19 mouse cellular contexts compared by ENCODE assay signal in genomic region chr14:18486132-18486800, GRCm38 (mm10).
DNase-seq lines count a peak whose midpoint lies in the region; ATAC-seq lines count a peak whose summit lies in the region.
"Had no signal": no experiment of that assay in that cellular context is flagged by ENCODE, and none has a peak within 500 bp of the region (broad histone marks: within the 10 kb centered on the region; RNA-seq: fewer than 3 reads in every experiment).

No protein-coding gene starts in this region.

- no peaks in the 10 kb centered on the region for H3K9me3 ChIP-seq in heart, embryonic 11.5 days (replicated peaks; ENCODE audit: control insufficient read depth, low read length)
- H3K9me3 ChIP-seq in forebrain, embryonic 12.5 days = no peaks in the 10 kb centered on the region
- no peaks in the 10 kb centered on the region for H3K9me3 ChIP-seq in neural tube, embryonic 15.5 days (replicated peaks)
- H3K9me3 ChIP-seq: embryonic facial prominence, embryonic 10.5 days; hindbrain, embryonic 15.5 days; liver, embryonic 13.5 days; midbrain, embryonic 12.5 days had no signal

- no peak for ATAC-seq in heart, embryonic 11.5 days (replicated peaks; ENCODE audit: insufficient number of reproducible peaks, low FRiP score, low TSS enrichment)
- ATAC-seq in forebrain, embryonic 12.5 days (ENCODE audit: low FRiP score) = peak; percentile 41; the same call in 1 of the 2 replicates
- ATAC-seq in neural tube, embryonic 15.5 days (ENCODE audit: low FRiP score) = peak; percentile 65
- ATAC-seq: CD4-positive, CD25-positive, alpha-beta regulatory T cell, adult 4 months; intestine, embryonic 16.5 days had no signal

- intact Hi-C loops in left cerebral cortex, postnatal 25 days (cut with DNase I) = loop anchor here (2.0 kb wide), 1 partner anchor 27 kb away; no protein-coding TSS in a partner anchor
- intact Hi-C loops in left cerebral cortex, postnatal 10 days (cut with DNase I) = loop anchor here (2.0 kb wide), 1 partner anchor 27 kb away; no protein-coding TSS in a partner anchor

- H3K27me3 ChIP-seq in heart, embryonic 11.5 days (ENCODE audit: control insufficient read depth, insufficient read depth, low read length) = no peaks in the 10 kb centered on the region
- no peaks in the 10 kb centered on the region for H3K27me3 ChIP-seq in forebrain, embryonic 12.5 days
- H3K27me3 ChIP-seq in neural tube, embryonic 15.5 days (replicated peaks) = no peaks in the 10 kb centered on the region
- H3K27me3 ChIP-seq: hindbrain, embryonic 15.5 days; liver, embryonic 13.5 days; midbrain, embryonic 12.5 days had no signal

- no peak overlapping the region for H3K4me2 ChIP-seq in heart, embryonic 11.5 days
- H3K4me2 ChIP-seq in forebrain, embryonic 12.5 days = no peak overlapping the region
- H3K4me2 ChIP-seq in neural tube, embryonic 15.5 days = no peak overlapping the region
- H3K4me2 ChIP-seq: hindbrain, embryonic 15.5 days; liver, embryonic 13.5 days; lung, embryonic 14.5 days; midbrain, embryonic 12.5 days had no signal

- no peaks in the 10 kb centered on the region for H3K36me3 ChIP-seq in heart, embryonic 11.5 days (ENCODE audit: control insufficient read depth, insufficient read depth, low read length)
- no peaks in the 10 kb centered on the region for H3K36me3 ChIP-seq in forebrain, embryonic 12.5 days (replicated peaks)
- no peaks in the 10 kb centered on the region for H3K36me3 ChIP-seq in neural tube, embryonic 15.5 days
- H3K36me3 ChIP-seq: embryonic facial prominence, embryonic 10.5 days; hindbrain, embryonic 15.5 days; liver, embryonic 13.5 days; midbrain, embryonic 12.5 days had no signal

- H3K4me1 ChIP-seq in heart, embryonic 11.5 days (ENCODE audit: control insufficient read depth, insufficient read depth, low read length) = no peaks in the 10 kb centered on the region
- H3K4me1 ChIP-seq in forebrain, embryonic 12.5 days = peaks cover 9% of the 10 kb centered on the region; the same call in 1 of the 2 replicates
- no peaks in the 10 kb centered on the region for H3K4me1 ChIP-seq in neural tube, embryonic 15.5 days
- H3K4me1 ChIP-seq: embryonic facial prominence, embryonic 10.5 days; hindbrain, embryonic 15.5 days; liver, embryonic 13.5 days had no signal

- no peak overlapping the region for H3K4me3 ChIP-seq in heart, embryonic 11.5 days (ENCODE audit: low read depth, low read length)
- no peak overlapping the region for H3K4me3 ChIP-seq in forebrain, embryonic 12.5 days (replicated peaks)
- H3K4me3 ChIP-seq in neural tube, embryonic 15.5 days (replicated peaks) = no peak overlapping the region
- H3K4me3 ChIP-seq: embryonic facial prominence, embryonic 10.5 days; hindbrain, embryonic 15.5 days; liver, embryonic 13.5 days; midbrain, embryonic 12.5 days had no signal

- no peak overlapping the region for H3K9ac ChIP-seq in heart, embryonic 11.5 days (ENCODE audit: low read depth, low read length)
- no peak overlapping the region for H3K9ac ChIP-seq in forebrain, embryonic 12.5 days
- H3K9ac ChIP-seq in neural tube, embryonic 15.5 days (replicated peaks) = no peak overlapping the region
- H3K9ac ChIP-seq: hindbrain, embryonic 15.5 days; liver, embryonic 13.5 days; lung, embryonic 14.5 days; midbrain, embryonic 12.5 days had no signal

- DNase-seq in heart, adult 11 months = peak; percentile 71
- DNase-seq in left cerebral cortex, postnatal 25 days (ENCODE audit: low spot score in 2 of 2) = peak; percentile 33 to 51
- DNase-seq in left cerebral cortex, postnatal 10 days (ENCODE audit: extremely low spot score in 1 of 2, low spot score in 2 of 2) = no peak
- DNase-seq in adrenal gland, postnatal 36 days = no peak
- DNase-seq: adrenal gland, postnatal 14 days; cerebellum, adult 9-11 months; heart, postnatal 4 days; layer of hippocampus, adult 9-11 months; liver, embryonic 13.5 days; lung, embryonic 14.5 days; right cerebral cortex, adult 18-20 months had no signal

- H3K27ac ChIP-seq in heart, embryonic 11.5 days (ENCODE audit: low read depth, low read length) = no peak overlapping the region
- no peak overlapping the region for H3K27ac ChIP-seq in forebrain, embryonic 12.5 days
- H3K27ac ChIP-seq in neural tube, embryonic 15.5 days (replicated peaks) = no peak overlapping the region
- H3K27ac ChIP-seq: embryonic facial prominence, embryonic 10.5 days; hindbrain, embryonic 15.5 days; liver, embryonic 13.5 days; midbrain, embryonic 12.5 days had no signal

- 74% methylated on average over 4 of the region's 4 CpGs for WGBS in heart, embryonic 11.5 days (ENCODE audit: insufficient replicate concordance)
- 18% methylated on average over 4 of the region's 4 CpGs for WGBS in forebrain, embryonic 12.5 days
- 37% methylated on average over 4 of the region's 4 CpGs for WGBS in neural tube, embryonic 15.5 days

Comparison
In these comparisons a context has a peak if more than half of its experiments do, and no peak if none do; other contexts are left out.
1. DNase-seq: peak in heart, adult 11 months (single experiment) and left cerebral cortex, postnatal 25 days (2 of 2); none in left cerebral cortex, postnatal 10 days (0 of 2) and adrenal gland, postnatal 36 days (0 of 2).